15 mouse cellular contexts compared by ENCODE assay signal in genomic region chr11:32536954-32537353, GRCm38 (mm10). TPM values are rescaled to one million over a fixed set of nuclear protein-coding genes. Genes with fewer than 3 reads are reported as not detected.
DNase-seq lines count a peak whose midpoint lies in the region; ATAC-seq lines count a peak whose summit lies in the region.
"Had no signal": no experiment of that assay in that cellular context is flagged by ENCODE, and none has a peak within 500 bp of the region (broad histone marks: within the 10 kb centered on the region; RNA-seq: fewer than 3 reads in every experiment).

No protein-coding gene starts in this region.

- ATAC-seq in forebrain, embryonic 16.5 days = no peak
- no peak for ATAC-seq in midbrain, embryonic 16.5 days
- no peak for ATAC-seq in neural tube, embryonic 13.5 days (ENCODE audit: low read depth)

- DNase-seq in forebrain, embryonic 10.5 days (ENCODE audit: extremely low spot score, low spot score) = peak; percentile 58
- peak; percentile 29 for DNase-seq in midbrain, embryonic 10.5 days (ENCODE audit: low spot score)
- DNase-seq in embryo, embryonic 10.5 days (ENCODE audit: low spot score) = peak; percentile 74
- DNase-seq in cerebellum, postnatal 36 days = no peak
- DNase-seq in left cerebral cortex, adult 18-20 months (ENCODE audit: low spot score in 2 of 2) = no peak
- DNase-seq: adrenal gland, postnatal 10 days; cerebellum, adult 11-12 months; heart, adult 11 months; heart, postnatal 14 days; kidney, adult 18-20 months; right cerebral cortex, postnatal 25 days had no signal

- H3K9ac ChIP-seq in forebrain, embryonic 16.5 days (replicated peaks; ENCODE audit: low read depth, low read length) = no peak overlapping the region
- no peak overlapping the region for H3K9ac ChIP-seq in midbrain, embryonic 16.5 days (ENCODE audit: low read depth, low read length)
- H3K9ac ChIP-seq in neural tube, embryonic 13.5 days = no peak overlapping the region

- H3K4me1 ChIP-seq in forebrain, embryonic 10.5 days = peaks cover 65% of the 10 kb centered on the region
- peaks cover 9% of the 10 kb centered on the region for H3K4me1 ChIP-seq in forebrain, embryonic 16.5 days (replicated peaks; ENCODE audit: control insufficient read depth, insufficient read depth, low read length)
- peaks cover 41% of the 10 kb centered on the region for H3K4me1 ChIP-seq in midbrain, embryonic 10.5 days
- peaks cover 12% of the 10 kb centered on the region for H3K4me1 ChIP-seq in midbrain, embryonic 16.5 days (ENCODE audit: control insufficient read depth, insufficient read depth, low read length)
- H3K4me1 ChIP-seq in neural tube, embryonic 13.5 days (replicated peaks) = peaks cover 50% of the 10 kb centered on the region

- H3K9me3 ChIP-seq in forebrain, embryonic 10.5 days = no peaks in the 10 kb centered on the region
- no peaks in the 10 kb centered on the region for H3K9me3 ChIP-seq in forebrain, embryonic 16.5 days (ENCODE audit: control insufficient read depth, low read length)
- no peaks in the 10 kb centered on the region for H3K9me3 ChIP-seq in midbrain, embryonic 10.5 days (replicated peaks)
- no peaks in the 10 kb centered on the region for H3K9me3 ChIP-seq in midbrain, embryonic 16.5 days (replicated peaks; ENCODE audit: control insufficient read depth, low read length, poor library complexity, severe bottlenecking)
- no peaks in the 10 kb centered on the region for H3K9me3 ChIP-seq in neural tube, embryonic 13.5 days

- H3K27ac ChIP-seq in forebrain, embryonic 10.5 days = no peak overlapping the region
- no peak overlapping the region for H3K27ac ChIP-seq in forebrain, embryonic 16.5 days (ENCODE audit: low read length)
- H3K27ac ChIP-seq in midbrain, embryonic 10.5 days (replicated peaks) = no peak overlapping the region
- H3K27ac ChIP-seq in midbrain, embryonic 16.5 days (ENCODE audit: low read length) = no peak overlapping the region
- H3K27ac ChIP-seq in neural tube, embryonic 13.5 days (replicated peaks) = peak overlapping the region; percentile 28; the same call in 1 of the 2 replicates
- H3K27ac ChIP-seq: layer of hippocampus, adult 2 months had no signal

- H3K4me3 ChIP-seq in forebrain, embryonic 10.5 days = no peak overlapping the region
- H3K4me3 ChIP-seq in forebrain, embryonic 16.5 days (replicated peaks; ENCODE audit: low read length) = no peak overlapping the region
- no peak overlapping the region for H3K4me3 ChIP-seq in midbrain, embryonic 10.5 days
- H3K4me3 ChIP-seq in midbrain, embryonic 16.5 days (ENCODE audit: low read depth, low read length) = no peak overlapping the region
- no peak overlapping the region for H3K4me3 ChIP-seq in neural tube, embryonic 13.5 days
- H3K4me3 ChIP-seq: layer of hippocampus, adult 2 months had no signal

- H3K27me3 ChIP-seq in forebrain, embryonic 10.5 days (ENCODE audit: poor library complexity, severe bottlenecking) = peaks cover 63% of the 10 kb centered on the region
- no peaks in the 10 kb centered on the region for H3K27me3 ChIP-seq in forebrain, embryonic 16.5 days (replicated peaks; ENCODE audit: control insufficient read depth, insufficient read depth, low read length)
- peaks cover 62% of the 10 kb centered on the region for H3K27me3 ChIP-seq in midbrain, embryonic 10.5 days (ENCODE audit: low read depth, poor library complexity, severe bottlenecking)
- H3K27me3 ChIP-seq in midbrain, embryonic 16.5 days (ENCODE audit: control insufficient read depth, insufficient read depth, low read depth, low read length) = no peaks in the 10 kb centered on the region
- H3K27me3 ChIP-seq in neural tube, embryonic 13.5 days = peaks cover 8% of the 10 kb centered on the region

- no peak overlapping the region for H3K4me2 ChIP-seq in forebrain, embryonic 16.5 days (ENCODE audit: low read length)
- no peak overlapping the region for H3K4me2 ChIP-seq in midbrain, embryonic 16.5 days (ENCODE audit: low read length)
- H3K4me2 ChIP-seq in neural tube, embryonic 13.5 days = no peak overlapping the region

- H3K36me3 ChIP-seq in forebrain, embryonic 10.5 days (replicated peaks) = no peaks in the 10 kb centered on the region
- H3K36me3 ChIP-seq in forebrain, embryonic 16.5 days (ENCODE audit: control insufficient read depth, insufficient read depth) = no peaks in the 10 kb centered on the region
- no peaks in the 10 kb centered on the region for H3K36me3 ChIP-seq in midbrain, embryonic 10.5 days
- H3K36me3 ChIP-seq in midbrain, embryonic 16.5 days (ENCODE audit: control insufficient read depth, insufficient read depth, low read length) = no peaks in the 10 kb centered on the region
- no peaks in the 10 kb centered on the region for H3K36me3 ChIP-seq in neural tube, embryonic 13.5 days

- 22% methylated on average over 7 of the region's 7 CpGs for WGBS in forebrain, embryonic 10.5 days
- 11% methylated on average over 7 of the region's 7 CpGs for WGBS in forebrain, embryonic 16.5 days
- 48% methylated on average over 7 of the region's 7 CpGs for WGBS in midbrain, embryonic 10.5 days
- 22% methylated on average over 7 of the region's 7 CpGs for WGBS in midbrain, embryonic 16.5 days
- WGBS in neural tube, embryonic 13.5 days = 25% methylated on average over 7 of the region's 7 CpGs

RNA-seq across cellular contexts. Expression of gene Stk10, which starts 3.8 kb away (rescaled TPM):
- polyA plus RNA-seq in forebrain, embryonic 10.5 days (2016; fragmentation: Nextera tagmentation; extraction: Ambion mirVana) = 2.0 and 2.3 TPM in 2 replicates
- polyA plus RNA-seq in forebrain, embryonic 16.5 days (2015; fragmentation: Nextera tagmentation; extraction: Ambion mirVana) = 2.1 and 2.8 TPM in 2 replicates
- polyA plus RNA-seq in midbrain, embryonic 10.5 days (2016; fragmentation: Nextera tagmentation; extraction: Ambion mirVana) = 1.5 and 2.1 TPM in 2 replicates
- polyA plus RNA-seq in midbrain, embryonic 16.5 days (2015; fragmentation: Nextera tagmentation; extraction: Ambion mirVana) = 1.2 and 1.7 TPM in 2 replicates
- polyA plus RNA-seq in neural tube, embryonic 13.5 days (2015; fragmentation: Nextera tagmentation; extraction: Ambion mirVana) = 2.5 and 2.6 TPM in 2 replicates
- total RNA-seq in left cerebral cortex, adult 18-20 months (2021) = 1 to 10 TPM; 8.4 to 9.5 TPM

RNA-seq across cellular contexts. Expression of gene Efcab9, which starts 5.1 kb away (rescaled TPM):
- polyA plus RNA-seq in forebrain, embryonic 10.5 days (2016; fragmentation: Nextera tagmentation; extraction: Ambion mirVana) = 0.21 and 0.25 TPM in 2 replicates
- polyA plus RNA-seq in forebrain, embryonic 16.5 days (2015; fragmentation: Nextera tagmentation; extraction: Ambion mirVana) = not detected in 2 replicates
- polyA plus RNA-seq in midbrain, embryonic 10.5 days (2016; fragmentation: Nextera tagmentation; extraction: Ambion mirVana) = 0.32 TPM in 1 of 2 replicates, not detected in the other
- not detected in 2 replicates for polyA plus RNA-seq in midbrain, embryonic 16.5 days (2015; fragmentation: Nextera tagmentation; extraction: Ambion mirVana)
- polyA plus RNA-seq in neural tube, embryonic 13.5 days (2015; fragmentation: Nextera tagmentation; extraction: Ambion mirVana) = 0.36 TPM in 1 of 2 replicates, not detected in the other
- total RNA-seq in left cerebral cortex, adult 18-20 months (2021) = 1 to 10 TPM in 1 of 2 experiments, not detected in 1; 1.4 TPM

Comparison
In these comparisons a context has a peak if more than half of its experiments do, and no peak if none do; other contexts are left out.
1. DNase-seq: peak in forebrain, embryonic 10.5 days (single experiment), midbrain, embryonic 10.5 days (single experiment) and embryo, embryonic 10.5 days (single experiment); none in cerebellum, postnatal 36 days (0 of 2) and left cerebral cortex, adult 18-20 months (0 of 2).